Mouse (Mus musculus): ENCODE data around the gene Ubox5. TPM values are rescaled to one million over a fixed set of nuclear protein-coding genes. Genes with fewer than 3 reads are reported as not detected.
"Not testable (repeated sequence)": the region's sequence is repeated elsewhere in the genome, so short reads cannot be mapped to it uniquely, and the experiment has no call there.

Gene Ubox5
- total RNA-seq, 2 experiments from 2014 or later: 7.3 to 8.5 TPM

DNA sequence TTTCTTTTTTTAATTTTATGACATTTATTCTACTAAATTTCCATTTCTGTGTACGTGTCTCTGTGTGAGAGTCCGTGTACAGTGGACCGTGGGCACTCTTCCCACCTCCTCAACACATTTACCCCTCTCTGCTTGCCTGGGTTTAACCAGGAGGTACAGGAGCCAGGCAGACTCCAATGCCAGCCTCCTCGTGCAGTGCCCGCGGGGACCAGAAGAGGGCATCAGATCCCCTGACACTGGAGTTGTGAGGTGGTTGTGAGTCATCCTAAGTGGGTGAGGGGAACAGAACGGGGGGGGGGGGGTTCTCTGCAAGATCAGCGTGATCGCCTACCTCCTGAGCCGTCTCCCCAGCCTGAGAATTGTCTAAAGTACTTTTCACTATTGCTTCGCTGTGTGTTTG lies 51.7 kb downstream of the Ubox5 start:
- no peak for DNase-seq (ENCODE audit: low spot score in 2 of 2)

DNA sequence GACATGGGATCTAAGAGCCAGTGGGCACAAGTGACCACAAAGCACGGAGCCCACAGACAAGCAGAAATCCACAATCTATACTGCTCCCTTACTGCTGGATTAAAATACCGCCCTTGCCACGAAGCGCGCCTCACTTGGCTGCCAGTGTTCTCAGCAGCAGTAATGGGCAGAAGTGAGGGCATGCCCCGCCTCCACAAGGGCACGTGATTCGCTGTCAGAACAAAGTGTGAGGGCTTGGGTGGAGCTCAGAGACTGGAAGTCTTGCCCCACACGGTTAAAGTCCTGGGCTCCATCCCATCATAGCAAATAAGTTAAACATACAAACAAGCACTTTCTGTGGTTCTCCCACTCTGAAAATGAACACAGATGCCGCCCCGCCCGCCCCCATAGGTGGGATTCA lies 52.2 kb downstream of the Ubox5 start:
- no peak for DNase-seq (ENCODE audit: low spot score in 2 of 2)

DNA sequence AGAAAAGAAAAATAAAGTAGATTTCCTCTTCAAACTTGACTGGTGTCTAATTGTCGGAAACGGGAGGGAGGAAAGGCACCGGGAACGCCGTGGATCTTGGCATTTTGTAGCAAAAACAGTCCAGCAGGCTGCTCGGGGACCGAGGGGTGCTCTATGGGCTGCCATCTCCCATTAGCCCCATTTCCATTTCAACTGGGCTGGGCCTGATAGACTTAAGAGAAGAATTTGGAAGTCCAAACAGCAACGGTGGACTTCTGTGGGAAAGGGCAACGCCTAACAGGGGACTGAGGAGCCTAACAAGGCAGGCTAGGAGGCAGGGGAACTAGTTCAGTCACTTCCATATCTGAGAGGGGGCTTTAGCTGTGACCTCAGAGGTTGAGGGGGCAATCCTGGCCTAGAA lies 52.8 kb downstream of the Ubox5 start:
- DNase-seq (ENCODE audit: low spot score in 2 of 2): no peak

DNA sequence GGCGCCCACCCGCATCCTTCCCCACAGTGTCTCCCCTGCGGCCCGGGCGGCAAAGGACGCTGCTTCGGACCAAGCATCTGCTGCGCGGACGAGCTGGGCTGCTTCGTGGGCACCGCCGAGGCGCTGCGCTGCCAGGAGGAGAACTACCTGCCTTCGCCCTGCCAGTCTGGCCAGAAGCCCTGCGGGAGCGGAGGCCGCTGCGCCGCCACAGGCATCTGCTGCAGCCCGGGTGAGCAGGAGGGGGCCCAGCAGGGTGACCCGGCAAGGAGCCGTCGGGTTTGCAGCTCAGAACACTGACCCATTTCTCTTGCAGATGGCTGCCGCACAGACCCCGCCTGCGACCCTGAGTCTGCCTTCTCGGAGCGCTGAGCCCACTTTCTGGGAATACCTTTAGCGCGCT lies 53.3 kb downstream of the Ubox5 start:
- DNase-seq (ENCODE audit: low spot score in 2 of 2): not testable (repeated sequence)

DNA sequence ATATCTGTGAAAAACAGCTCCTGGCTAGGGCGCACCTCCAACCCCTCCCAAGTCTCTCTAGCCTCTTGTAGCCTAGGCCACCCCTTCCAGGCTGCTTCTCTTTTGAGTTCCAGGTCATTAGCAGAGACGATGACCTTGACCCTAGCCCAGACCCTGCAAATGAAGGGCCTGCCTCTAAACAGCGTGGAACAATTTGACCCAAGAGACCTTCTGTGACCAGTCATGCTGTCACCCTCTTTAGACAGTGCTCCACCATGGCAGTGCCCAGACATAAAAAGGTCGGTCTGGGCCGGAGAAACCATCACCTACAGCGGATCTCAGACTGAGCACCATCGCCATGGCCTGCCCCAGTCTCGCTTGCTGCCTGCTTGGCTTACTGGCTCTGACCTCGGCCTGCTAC lies 54.0 kb downstream of the Ubox5 start, which contains the start of gene Oxt:
Gene Oxt (plus strand): TSS at position 301 of the 400 bp plus-strand sequence.
- no peak for DNase-seq (ENCODE audit: low spot score in 2 of 2)

DNA sequence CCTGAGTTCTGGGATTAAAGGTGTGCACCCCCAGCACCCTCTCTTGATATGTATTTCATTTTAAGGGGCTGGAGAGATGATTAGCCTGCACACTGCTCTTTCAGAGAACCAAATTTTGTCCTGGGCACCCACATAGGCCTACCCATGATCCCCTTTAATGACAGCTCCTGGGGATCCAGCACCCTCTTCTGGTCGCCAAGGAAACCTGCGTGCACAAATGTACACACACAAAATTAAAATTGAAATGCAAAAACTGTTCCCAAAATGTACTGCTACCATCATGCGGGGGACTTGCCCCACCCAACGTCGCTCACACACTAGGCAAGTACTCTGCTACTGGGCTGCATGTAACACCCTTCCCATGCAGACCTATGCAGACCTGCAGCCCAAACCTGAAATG lies 54.9 kb downstream of the Ubox5 start:
- DNase-seq (ENCODE audit: low spot score in 2 of 2): no peak

DNA sequence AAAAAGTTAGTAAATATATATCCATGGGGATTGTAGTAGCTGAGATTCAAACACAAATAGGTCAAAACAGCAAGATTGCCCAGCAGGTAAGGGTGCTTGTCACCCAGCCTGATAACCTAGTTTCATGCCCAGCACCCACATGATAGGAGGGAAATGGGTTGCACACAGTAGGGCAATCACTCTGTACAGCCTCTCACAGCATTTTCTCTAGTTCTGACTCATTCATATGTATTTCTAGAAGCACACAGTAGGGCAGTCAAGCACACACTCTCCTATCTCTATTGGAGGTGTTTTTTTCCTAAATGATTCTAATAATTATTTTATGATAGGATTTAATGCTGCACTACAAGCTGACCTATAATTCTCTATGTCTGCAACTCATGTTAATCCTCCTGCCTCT lies 59.9 kb downstream of the Ubox5 start:
- DNase-seq (ENCODE audit: low spot score in 2 of 2): no peak

DNA sequence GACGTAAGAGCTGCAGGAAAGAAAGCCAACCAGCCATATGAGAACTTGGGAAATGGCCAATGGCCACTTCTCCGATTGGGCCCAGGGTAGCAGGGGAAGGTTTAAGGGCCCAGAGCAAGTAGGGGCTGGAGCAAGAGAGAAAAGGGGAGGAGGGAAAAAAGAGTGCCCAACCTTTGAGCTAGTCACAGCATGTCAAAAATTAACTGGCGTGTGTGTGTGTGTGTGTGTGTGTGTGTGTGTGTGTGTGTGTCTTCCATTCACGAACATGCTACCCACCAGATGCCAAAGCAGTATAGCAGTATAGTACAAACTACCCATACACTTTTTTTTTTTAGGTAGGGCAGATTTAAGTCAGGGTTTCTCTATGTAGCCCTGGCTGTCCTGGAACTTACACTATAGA lies 60.9 kb downstream of the Ubox5 start:
- DNase-seq (ENCODE audit: low spot score in 2 of 2): no peak

DNA sequence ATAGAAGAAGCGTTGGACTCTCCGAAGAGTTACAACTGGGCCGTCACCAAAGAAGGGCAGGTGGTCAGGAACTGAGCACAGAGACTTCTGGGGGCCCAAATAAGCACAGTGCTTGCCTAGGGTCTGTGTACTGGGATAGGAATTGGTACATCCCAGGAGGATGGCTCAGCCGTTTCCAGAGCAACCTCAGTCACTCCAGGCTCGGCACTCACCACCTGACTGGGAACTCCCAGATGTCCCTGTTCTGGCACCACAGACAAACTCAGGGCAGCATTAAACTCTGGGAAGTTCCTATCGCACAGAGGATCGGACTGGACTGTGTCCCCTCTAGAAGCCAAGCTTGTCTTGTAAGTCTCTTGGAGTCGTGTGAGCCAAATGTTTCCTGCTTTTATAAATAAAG lies 64.9 kb downstream of the Ubox5 start:
- no peak for DNase-seq (ENCODE audit: low spot score in 2 of 2)

DNA sequence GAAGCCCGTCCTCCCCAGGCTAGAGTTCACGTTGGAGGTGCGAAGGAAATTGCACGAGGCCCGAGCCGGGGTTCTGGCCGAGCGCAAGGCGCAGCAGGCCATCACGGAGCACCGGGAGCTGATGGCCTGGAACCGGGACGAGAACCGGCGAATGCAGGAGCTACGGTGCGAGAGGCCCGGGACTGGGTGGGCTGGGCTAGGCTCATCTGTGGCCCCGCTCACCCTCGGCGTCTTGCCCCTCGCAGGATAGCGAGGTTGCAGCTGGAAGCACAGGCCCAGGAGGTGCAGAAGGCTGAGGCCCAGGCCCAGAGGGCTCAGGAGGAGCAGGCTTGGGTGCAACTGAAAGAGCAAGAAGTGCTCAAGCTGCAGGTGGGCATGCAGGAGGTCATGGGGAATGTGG lies 65.8 kb downstream of the Ubox5 start:
- DNase-seq (ENCODE audit: low spot score in 2 of 2): peak in 1 of 2 experiments; percentile 34

DNA sequence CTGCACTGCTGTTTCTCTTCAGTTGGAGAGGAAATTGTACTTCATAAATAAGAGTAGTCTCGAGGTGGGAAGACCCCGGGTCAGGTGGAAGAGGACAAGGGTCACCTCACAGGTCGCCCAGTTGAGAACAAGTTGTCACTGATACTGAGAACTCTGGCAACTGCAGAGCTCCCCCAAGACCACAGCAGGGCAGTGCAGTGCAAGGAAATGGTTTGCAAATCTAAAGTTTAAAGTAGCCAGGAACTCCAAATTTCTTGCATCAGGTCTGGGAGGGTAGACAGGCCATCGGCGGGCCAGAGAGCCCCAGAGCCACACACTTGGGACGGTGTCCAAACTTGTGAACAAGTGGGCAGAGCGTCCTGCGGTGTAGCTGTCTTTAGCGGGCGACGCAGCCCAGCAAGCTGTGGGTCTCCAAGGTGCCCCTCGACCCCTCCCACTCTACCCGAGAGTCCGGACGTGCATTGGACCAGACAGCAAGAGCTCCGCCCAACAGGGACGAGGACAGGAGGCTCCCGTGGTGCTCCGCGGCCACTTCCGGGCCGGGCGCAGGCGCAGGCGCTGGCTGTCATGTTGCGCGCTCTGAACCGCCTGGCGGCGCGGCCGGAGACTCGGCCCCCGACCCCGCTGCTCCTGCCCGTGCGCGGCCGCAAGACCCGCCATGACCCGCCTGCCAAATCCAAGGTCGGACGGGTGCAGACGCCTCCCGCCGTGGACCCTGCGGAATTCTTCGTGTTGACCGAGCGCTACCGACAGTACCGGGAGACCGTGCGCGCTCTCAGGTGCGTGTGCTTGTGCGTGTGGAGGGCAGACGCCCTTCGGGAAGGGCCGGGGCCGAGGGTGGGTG lies 66.4 kb downstream of the Ubox5 start, which contains the start of gene Mrps26:
Gene Mrps26 (plus strand): TSS at position 531 of the 844 bp plus-strand sequence.
- DNase-seq (ENCODE audit: low spot score in 2 of 2): peak; percentile 87 to 94

DNA sequence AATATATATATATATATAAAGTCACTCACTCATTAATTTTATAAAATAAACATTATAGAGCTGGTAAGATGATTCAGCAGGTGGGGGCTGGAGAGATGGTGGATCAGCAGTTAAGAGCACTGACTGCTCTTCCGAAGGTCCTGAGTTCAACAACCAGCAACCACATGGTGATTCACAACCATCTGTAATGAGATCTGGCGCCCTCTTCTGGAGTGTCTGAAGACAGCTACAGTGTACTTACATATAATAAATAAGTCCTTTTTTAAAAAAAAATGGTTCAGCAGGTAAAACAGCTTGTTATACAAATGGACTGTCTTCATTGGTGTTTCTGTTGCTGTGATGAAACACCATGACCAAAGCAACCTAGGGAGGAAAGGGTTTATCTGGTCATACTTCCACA lies 71.8 kb downstream of the Ubox5 start:
- no peak for DNase-seq (ENCODE audit: low spot score in 2 of 2)

DNA sequence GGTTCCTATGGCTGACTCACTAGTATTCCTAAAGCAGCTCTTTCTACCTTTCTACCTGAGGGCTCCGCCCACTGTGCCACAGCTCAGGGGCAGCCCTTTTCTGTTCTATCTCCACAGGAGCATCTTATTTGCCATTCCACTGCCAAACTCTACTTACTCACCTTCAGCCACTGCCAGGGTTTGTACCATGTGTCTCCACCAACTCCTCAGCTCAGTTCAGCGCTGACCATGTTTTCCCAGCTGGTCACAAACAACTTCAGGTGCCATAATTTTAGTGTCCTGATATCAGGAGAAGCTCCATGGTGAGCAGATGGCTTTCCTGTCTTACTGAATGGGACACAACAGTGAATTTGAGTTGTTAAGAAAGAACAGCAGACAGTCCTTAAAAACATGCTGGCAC lies 72.4 kb downstream of the Ubox5 start:
- no peak for DNase-seq (ENCODE audit: low spot score in 2 of 2)

DNA sequence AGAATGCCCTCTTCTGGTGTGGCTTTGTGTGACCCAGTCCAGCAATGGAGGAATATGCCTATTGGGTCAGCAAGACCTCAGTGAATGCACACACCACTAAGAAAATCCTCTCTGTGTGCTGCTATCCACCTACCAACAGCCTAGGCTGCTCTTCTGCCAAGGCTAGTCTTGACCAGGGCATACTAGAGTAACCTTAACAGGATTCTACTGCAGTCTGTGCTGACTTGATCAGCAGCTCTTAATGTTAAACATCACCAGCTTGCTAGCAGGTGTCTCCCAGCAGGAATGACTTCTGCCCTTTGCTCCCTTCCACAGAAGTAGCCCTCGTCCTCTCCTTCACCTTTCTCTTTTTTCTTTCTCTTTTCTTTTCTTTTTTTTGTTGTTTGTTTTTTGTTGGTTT lies 73.5 kb downstream of the Ubox5 start:
- DNase-seq (ENCODE audit: low spot score in 2 of 2): no peak

DNA sequence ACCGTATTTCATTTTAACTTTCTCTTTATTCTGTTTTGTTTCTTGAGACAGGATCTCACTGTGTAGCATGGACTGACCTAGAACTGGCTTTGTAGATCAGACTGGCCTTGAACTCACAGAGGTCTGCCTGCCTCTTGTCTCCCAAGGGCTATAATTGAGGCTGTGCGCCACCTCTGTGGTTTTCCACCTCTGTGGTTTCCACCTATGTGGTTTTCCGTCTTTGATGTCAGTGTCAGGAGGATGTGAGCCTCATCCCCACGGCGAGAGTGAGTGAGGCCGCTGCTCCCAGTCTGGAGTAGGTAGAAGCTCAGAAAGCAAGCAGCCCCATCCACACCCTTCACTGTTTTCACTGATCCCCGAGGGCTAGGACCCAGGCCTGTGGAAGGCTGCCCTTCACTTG lies 75.0 kb downstream of the Ubox5 start:
- no peak for DNase-seq (ENCODE audit: low spot score in 2 of 2)

DNA sequence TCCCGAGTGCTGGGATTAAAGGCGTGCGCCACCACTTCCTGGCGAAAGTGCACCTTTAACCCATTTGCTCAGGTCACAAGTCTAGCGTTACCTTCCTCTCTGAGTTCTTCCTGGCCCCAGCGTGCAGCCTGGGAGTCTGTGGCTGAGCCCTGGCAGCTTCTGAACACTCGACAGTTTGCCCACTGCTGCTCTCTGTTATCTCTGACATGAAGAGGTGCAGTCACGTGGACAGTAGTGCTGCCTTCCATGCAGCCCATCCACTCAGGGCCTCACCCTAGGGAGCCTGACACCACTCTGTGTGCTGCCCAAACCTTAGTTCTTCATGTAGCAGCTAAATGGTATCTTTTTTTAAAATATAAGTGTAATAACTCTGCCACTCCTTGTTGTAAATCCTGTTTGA lies 82.9 kb downstream of the Ubox5 start:
- no peak for DNase-seq (ENCODE audit: low spot score in 2 of 2)

DNA sequence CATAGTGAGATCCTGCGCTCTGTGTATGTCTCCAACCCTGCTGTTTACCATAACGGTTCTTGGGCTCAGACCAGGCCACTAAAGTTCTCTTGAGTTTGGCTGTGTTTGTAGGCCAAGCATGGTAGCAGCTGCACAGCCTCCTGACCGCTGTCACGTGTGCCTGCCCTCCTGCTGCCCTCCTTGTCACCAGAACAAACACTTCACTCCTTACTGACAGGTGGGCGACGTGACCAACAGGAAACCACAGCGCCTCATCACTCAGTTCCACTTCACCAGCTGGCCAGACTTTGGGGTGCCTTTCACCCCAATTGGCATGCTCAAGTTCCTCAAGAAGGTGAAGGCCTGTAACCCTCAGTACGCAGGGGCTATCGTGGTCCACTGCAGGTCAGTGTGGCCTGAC lies 89.6 kb downstream of the Ubox5 start:
- DNase-seq (ENCODE audit: low spot score in 2 of 2): no peak

Other genes starting within 250 kb of the Ubox5 start
- gene Cpxm1, start 232.5 kb downstream of the Ubox5 start, total RNA-seq (2021): 10 to 100 TPM; 11.8 to 14.1 TPM
- gene Gm28372, start 224.8 kb downstream of the Ubox5 start, total RNA-seq (2021): not detected
- gene 1700020A23Rik, start 224.8 kb downstream of the Ubox5 start, total RNA-seq (2021): not detected
- not detected for gene Tmem239, start 223.6 kb downstream of the Ubox5 start, total RNA-seq (2021)
- 10 to 100 TPM; 85.3 to 87.5 TPM for gene Vps16, start 205.7 kb downstream of the Ubox5 start, total RNA-seq (2021)
- gene Pced1a, start 205.3 kb downstream of the Ubox5 start, total RNA-seq (2021): 10 to 100 TPM; 21.8 to 22.0 TPM
- gene Ptpra, start 179.8 kb downstream of the Ubox5 start, total RNA-seq (2021): 100 to 1,000 TPM; 307 to 312 TPM
- gene Mrps26, start 66.3 kb downstream of the Ubox5 start, total RNA-seq (2021): 10 to 100 TPM; 80.2 to 82.6 TPM
- gene Oxt, start 53.9 kb downstream of the Ubox5 start, total RNA-seq (2021): not detected
- 1 to 10 TPM in 1 of 2 experiments, not detected in 1; 2.1 TPM for gene Avp, start 47.5 kb downstream of the Ubox5 start, total RNA-seq (2021)
- gene Fastkd5, start within 50 bp of the Ubox5 start, total RNA-seq (2021): 1 to 10 TPM; 8.1 to 8.2 TPM
- 10 to 100 TPM; 73.7 to 79.3 TPM for gene Lzts3, start 12.8 kb upstream of the Ubox5 start, total RNA-seq (2021)
- 10 to 100 TPM; 80.9 to 81.2 TPM for gene Ddrgk1, start 34.6 kb upstream of the Ubox5 start, total RNA-seq (2021)
- gene Itpa, start 37.6 kb upstream of the Ubox5 start, total RNA-seq (2021): 10 to 100 TPM; 37.4 to 39.9 TPM
- under 1 TPM; 0.12 to 0.48 TPM for gene Slc4a11, start 67.5 kb upstream of the Ubox5 start, total RNA-seq (2021)

Data from layer of hippocampus, postnatal 14 days (tissue).